Mouse (Mus musculus) embryonic fibroblast, embryonic 13.5 days (primary cell): Measurements from ENCODE around the gene Tigit. TPM values are rescaled to one million over a fixed set of nuclear protein-coding genes. Genes with fewer than 3 reads are reported as not detected.

Source experiments
- H3K27ac ChIP-seq: 2 replicates; pipeline ENCODE4 v1.5.1; 2012; ENCODE audit warnings: low read length, control low read depth, inconsistent platforms; ENCODE audit not compliant: insufficient read depth
- H3K4me1 ChIP-seq: 2 replicates; pipeline ENCODE4 v1.6.1; 2011; ENCODE audit warnings: low read length; ENCODE audit not compliant: control insufficient read depth, insufficient read depth
- H3K4me3 ChIP-seq: 2 replicates; pipeline ENCODE4 v1.5.1; 2011; ENCODE audit warnings: mild to moderate bottlenecking, control low read depth, low read length; ENCODE audit not compliant: insufficient read depth
- CTCF ChIP-seq: IDR thresholded peaks from 2 replicates; pipeline ENCODE4 v1.5.1; 2011; ENCODE audit warnings: mild to moderate bottlenecking, control low read depth, low read length, moderate library complexity, borderline replicate concordance; ENCODE audit not compliant: insufficient read depth
- POLR2A ChIP-seq: IDR thresholded peaks from 2 replicates; pipeline ENCODE4 v1.6.1; 2011; ENCODE audit warnings: low read depth, mild to moderate bottlenecking, control low read depth, low read length, moderate library complexity
- polyA plus RNA-seq: library from polyadenylated mRNA; stranded (reverse); fragments of >200 nt; gene quantifications from 2 replicates; pipeline ENCODE4 v1.2.4, GENCODE M21; 2011; ENCODE audit warnings: low read depth; ENCODE audit not compliant: missing spikeins, insufficient read length

The Tigit gene
- polyA plus RNA-seq, 1 experiment: not detected

GRCm38 (mm10) chr16:43625289-43625688 lies 38.7 kb downstream of the Tigit start:
- no peaks in the 10 kb centered on the region; the same call in 1 of the 2 replicates for H3K4me1 ChIP-seq
- H3K27ac ChIP-seq: no peak overlapping the region
- TF ChIP-seq CTCF (no peak), POLR2A (no peak)
- H3K4me3 ChIP-seq: no peak overlapping the region

DNA sequence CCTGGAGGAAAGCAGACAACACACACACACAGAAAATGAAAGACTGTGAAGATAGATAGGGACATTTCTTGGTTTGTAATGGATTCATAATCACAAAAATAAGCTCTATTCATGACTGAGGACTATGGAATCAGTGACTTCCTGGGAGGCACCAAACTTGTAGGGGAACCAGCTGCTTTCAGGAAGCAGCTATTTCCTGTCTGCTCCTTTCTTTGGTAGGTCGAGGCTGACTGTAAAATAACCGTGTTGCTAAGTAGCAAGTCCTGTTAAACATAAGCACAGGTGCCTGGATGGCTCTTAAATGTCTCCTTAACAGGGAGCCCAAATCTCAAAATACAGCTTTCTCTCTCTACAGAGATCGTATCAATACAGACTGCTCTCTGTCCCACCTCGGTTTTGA lies 39.1 kb downstream of the Tigit start:
- Histone ChIP-seq H3K27ac (no peak overlapping the region), H3K4me1 (no peaks in the 10 kb centered on the region; the same call in 1 of the 2 replicates), H3K4me3 (no peak overlapping the region)
- TF ChIP-seq POLR2A: no peak
- no peak for TF ChIP-seq CTCF

DNA sequence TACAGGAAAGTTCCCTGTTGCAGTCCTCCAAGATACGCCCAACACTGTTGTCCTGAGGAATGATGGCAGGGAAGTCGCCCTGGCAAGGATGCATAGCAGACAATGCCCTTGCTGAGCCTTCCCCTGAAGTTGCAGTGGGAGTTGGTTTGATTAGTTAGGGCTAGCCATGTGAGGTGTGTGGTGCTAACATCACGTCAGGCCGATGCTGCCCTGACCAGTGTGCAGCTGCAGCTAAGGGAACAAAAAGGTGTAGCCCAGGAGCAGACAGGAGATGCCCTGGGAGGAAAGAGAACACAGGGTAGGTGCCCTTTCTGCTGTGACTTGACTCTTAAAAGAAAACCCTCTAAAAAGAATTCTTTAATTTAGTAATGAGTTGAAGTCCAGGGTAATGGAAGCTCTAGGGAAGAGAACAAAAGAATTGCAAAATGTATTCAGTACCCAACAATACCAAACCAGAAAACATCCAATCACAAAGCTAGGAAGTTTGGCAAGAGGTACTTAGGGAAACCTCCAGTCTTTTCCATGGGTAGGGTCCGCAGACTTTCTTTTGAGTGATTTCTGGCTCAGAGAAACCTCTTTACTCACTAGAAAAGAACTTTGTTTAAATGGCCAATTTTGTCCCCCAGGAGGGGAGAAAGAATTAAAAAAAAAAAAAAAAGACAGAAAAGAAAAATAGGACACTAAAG lies 40.5 kb downstream of the Tigit start:
- H3K4me3 ChIP-seq: no peak overlapping the region
- no peaks in the 10 kb centered on the region; the same call in 1 of the 2 replicates for H3K4me1 ChIP-seq
- no peak for TF ChIP-seq CTCF
- TF ChIP-seq POLR2A: no peak
- H3K27ac ChIP-seq: no peak overlapping the region

DNA sequence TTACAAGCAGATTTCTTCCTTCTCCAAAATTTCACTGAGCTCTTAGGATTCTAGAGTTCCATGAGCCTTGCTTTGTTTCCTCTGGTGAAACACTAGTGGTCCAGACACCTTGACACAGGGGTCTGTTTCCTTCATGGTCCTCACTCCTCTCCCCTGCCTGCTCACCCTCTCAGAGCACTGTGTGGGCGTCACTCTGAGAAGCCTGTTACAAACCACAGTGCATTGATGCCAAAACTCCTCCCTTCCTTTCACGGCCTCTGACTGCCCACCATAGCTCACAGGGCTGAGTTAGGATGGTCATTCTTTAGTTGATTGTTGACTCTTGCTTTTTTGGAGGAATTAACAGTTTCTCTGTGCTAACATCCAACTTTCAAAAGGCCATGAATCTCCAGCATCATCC lies 43.6 kb downstream of the Tigit start:
- no peak overlapping the region for H3K27ac ChIP-seq
- TF ChIP-seq POLR2A (no peak), CTCF (no peak)
- H3K4me1 ChIP-seq: no peaks in the 10 kb centered on the region; the same call in 1 of the 2 replicates
- no peak overlapping the region for H3K4me3 ChIP-seq

DNA sequence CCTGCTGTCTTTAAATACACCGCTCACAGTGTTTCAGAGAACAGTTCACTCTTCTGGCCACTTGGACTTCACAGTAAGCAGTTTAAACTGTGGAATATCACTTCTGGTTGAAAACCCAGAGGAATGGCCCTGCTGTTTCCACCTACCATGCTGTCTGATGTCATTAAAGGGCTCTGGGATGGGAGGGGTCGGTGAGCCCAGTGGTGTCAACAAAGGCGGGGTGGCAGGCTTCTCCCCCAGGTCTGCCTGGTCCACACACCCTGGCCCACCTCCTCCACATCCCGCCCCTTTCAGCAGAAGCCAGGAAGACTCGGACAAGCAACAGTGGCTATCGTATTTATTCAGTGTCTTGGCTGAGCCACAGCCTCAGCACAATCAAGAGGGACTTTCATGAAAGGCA lies 44.7 kb downstream of the Tigit start:
- no peak overlapping the region for H3K27ac ChIP-seq
- no peak overlapping the region for H3K4me3 ChIP-seq
- no peak for TF ChIP-seq CTCF
- no peak for TF ChIP-seq POLR2A
- H3K4me1 ChIP-seq: no peaks in the 10 kb centered on the region; the same call in 1 of the 2 replicates

- no peak for TF ChIP-seq CTCF
- no peaks in the 10 kb centered on the region; the same call in 1 of the 2 replicates for H3K4me1 ChIP-seq
- no peak overlapping the region for H3K27ac ChIP-seq
- H3K4me3 ChIP-seq: no peak overlapping the region
Measured at GRCm38 (mm10) chr16:43618286-43618685, 45.7 kb downstream of the Tigit start.

- TF ChIP-seq POLR2A (no peak), CTCF (no peak)
- no peak overlapping the region for H3K4me3 ChIP-seq
- H3K27ac ChIP-seq: no peak overlapping the region
- no peaks in the 10 kb centered on the region; the same call in 1 of the 2 replicates for H3K4me1 ChIP-seq
Measured at GRCm38 (mm10) chr16:43617346-43617745, 46.6 kb downstream of the Tigit start.

DNA sequence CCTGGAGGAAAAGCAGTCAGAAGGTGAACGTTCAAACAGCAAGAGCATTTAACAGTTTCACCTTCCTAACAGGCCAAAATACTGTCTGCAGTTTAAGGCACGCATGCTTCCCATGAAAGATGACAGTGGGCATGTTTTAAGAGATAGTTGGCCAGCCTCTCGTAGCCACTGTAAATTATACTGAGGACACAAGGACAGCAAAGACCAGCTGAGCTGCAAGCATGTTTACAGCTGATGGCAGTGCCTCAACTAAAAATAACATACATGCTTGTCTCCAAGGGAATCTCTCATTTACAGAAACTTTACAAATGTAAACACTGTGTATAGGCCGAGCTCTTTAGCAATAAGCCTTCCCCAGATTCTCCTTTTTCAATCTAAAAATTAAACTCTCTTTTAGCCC lies 47.6 kb downstream of the Tigit start:
- no peak overlapping the region for H3K27ac ChIP-seq
- H3K4me1 ChIP-seq: no peaks in the 10 kb centered on the region; the same call in 1 of the 2 replicates
- no peak overlapping the region for H3K4me3 ChIP-seq
- TF ChIP-seq POLR2A (no peak), CTCF (no peak)

GRCm38 (mm10) chr16:43610375-43610774 lies 53.6 kb downstream of the Tigit start:
- Histone ChIP-seq H3K4me1 (no peaks in the 10 kb centered on the region), H3K4me3 (no peak overlapping the region), H3K27ac (no peak overlapping the region)
- no peak for TF ChIP-seq POLR2A
- no peak for TF ChIP-seq CTCF

DNA sequence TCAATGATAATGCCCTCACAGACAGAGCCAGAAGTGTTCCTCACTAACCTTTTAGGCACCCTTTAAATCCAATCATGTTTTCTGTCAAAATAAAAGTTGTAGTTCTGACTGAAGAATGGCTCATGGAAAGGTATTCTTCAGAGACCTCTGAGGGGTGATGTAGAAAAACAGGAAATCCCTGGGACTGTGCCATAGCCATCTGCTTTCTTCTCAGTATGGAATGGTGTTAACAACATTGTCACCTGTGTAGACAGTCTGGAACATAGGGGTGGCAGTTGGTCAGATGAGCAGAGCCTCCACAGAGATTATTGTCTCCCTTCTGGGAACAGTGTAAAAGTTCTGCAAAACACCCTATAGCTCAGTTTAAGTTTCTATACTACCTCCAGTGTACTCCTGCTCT lies 55.9 kb downstream of the Tigit start:
- TF ChIP-seq POLR2A (no peak), CTCF (no peak)
- no peak overlapping the region for H3K4me3 ChIP-seq

More for the DNA sequence above, 55.9 kb downstream of the Tigit start:
- H3K4me1 ChIP-seq: no peaks in the 10 kb centered on the region
- H3K27ac ChIP-seq: no peak overlapping the region
